Mouse (Mus musculus): Measurements from ENCODE around the gene Rnft1. TPM values are rescaled to one million over a fixed set of nuclear protein-coding genes. Genes with fewer than 3 reads are reported as not detected.

The Rnft1 gene
- polyA plus RNA-seq, 1 experiment from 2014 or later = 38.6 TPM

- peak overlapping the region; percentile 69 for H3K9ac ChIP-seq
- no peaks in the 10 kb centered on the region; the same call in 1 of the 2 replicates for H3K9me3 ChIP-seq
- ATAC-seq (ENCODE audit: insufficient number of reproducible peaks, insufficient read depth, low FRiP score, low TSS enrichment, low read depth) = no peak
- peak overlapping the region; percentile 94 for H3K4me3 ChIP-seq
- no peaks in the 10 kb centered on the region for H3K27me3 ChIP-seq
- peak overlapping the region; percentile 78; the same call in 1 of the 2 replicates for H3K27ac ChIP-seq
- peaks cover 25% of the 10 kb centered on the region for H3K4me1 ChIP-seq
- 79% methylated on average over 8 of the region's 8 CpGs for WGBS
- peaks cover 12% of the 10 kb centered on the region for H3K36me3 ChIP-seq
- H3K4me2 ChIP-seq = peak overlapping the region; percentile 80
Observed at GRCm38 (mm10) chr11:86545556-86545955, 61.1 kb downstream of the Rnft1 start.

GRCm38 (mm10) chr11:86547412-86547811, 63.0 kb downstream of the Rnft1 start:
- Histone ChIP-seq H3K4me3 (no peak overlapping the region), H3K36me3 (peaks cover 15% of the 10 kb centered on the region), H3K27ac (no peak overlapping the region), H3K27me3 (no peaks in the 10 kb centered on the region), H3K9ac (no peak overlapping the region), H3K4me2 (no peak overlapping the region), H3K4me1 (peaks cover 17% of the 10 kb centered on the region), H3K9me3 (no peaks in the 10 kb centered on the region; the same call in 1 of the 2 replicates)
- 93% methylated on average over 1 of the region's 1 CpGs for WGBS
- no peak for ATAC-seq (ENCODE audit: insufficient number of reproducible peaks, insufficient read depth, low FRiP score, low TSS enrichment, low read depth)

Other genes with a start within 250 kb of the Rnft1 start
- 31.7 and 38.8 TPM in 2 replicates for gene Ints2, start 227.1 kb upstream of the Rnft1 start, polyA plus RNA-seq (2015; fragmentation: Nextera tagmentation; extraction: Ambion mirVana)
- 11.6 and 12.3 TPM in 2 replicates for gene Med13, start 127.1 kb upstream of the Rnft1 start, polyA plus RNA-seq (2015; fragmentation: Nextera tagmentation; extraction: Ambion mirVana)
- 77.8 and 78.9 TPM in 2 replicates for gene Rps6kb1, start 60.1 kb downstream of the Rnft1 start, polyA plus RNA-seq (2015; fragmentation: Nextera tagmentation; extraction: Ambion mirVana)
- gene Tubd1, start 60.3 kb downstream of the Rnft1 start, polyA plus RNA-seq (2015; fragmentation: Nextera tagmentation; extraction: Ambion mirVana) = 13.5 and 13.8 TPM in 2 replicates
- 86.1 and 105 TPM in 2 replicates for gene Vmp1, start 199.2 kb downstream of the Rnft1 start, polyA plus RNA-seq (2015; fragmentation: Nextera tagmentation; extraction: Ambion mirVana)
- 36.2 and 38.3 TPM in 2 replicates for gene Ptrh2, start 199.3 kb downstream of the Rnft1 start, polyA plus RNA-seq (2015; fragmentation: Nextera tagmentation; extraction: Ambion mirVana)